Mouse (Mus musculus): ENCODE results near the gene Pebp1. TPM values are rescaled to one million over a fixed set of nuclear protein-coding genes. Genes with fewer than 3 reads are reported as not detected.

Pebp1 gene
- polyA plus RNA-seq, 1 experiment from 2014 or later, result 400 TPM

GRCm38 (mm10) chr5:117236540-117236939, 50.9 kb downstream of the Pebp1 start:
- no peak for DNase-seq (ENCODE audit: low spot score)
- Histone ChIP-seq H3K27me3 (ENCODE audit: control insufficient read depth, insufficient read depth, low read length) (no peaks in the 10 kb centered on the region), H3K4me3 (ENCODE audit: low read depth, low read length) (no peak overlapping the region), H3K9me3 (ENCODE audit: control insufficient read depth, low read length) (no peaks in the 10 kb centered on the region), H3K27ac (replicated peaks) (no peak overlapping the region), H3K4me2 (replicated peaks; ENCODE audit: low read depth) (no peak overlapping the region), H3K9ac (ENCODE audit: low read length) (no peak overlapping the region), H3K36me3 (ENCODE audit: control insufficient read depth, insufficient read depth, low read length) (0 out of 2 replicates have a peak, but pooled peaks cover 8% of the 10 kb centered on the region), H3K4me1 (replicated peaks; ENCODE audit: control insufficient read depth, insufficient read depth) (no peaks in the 10 kb centered on the region)
- ATAC-seq (ENCODE audit: low FRiP score, low TSS enrichment), result peak; percentile 76
- no peak for TF ChIP-seq EP300 (optimal IDR thresholded peaks at IDR 0.05)
- no peak for TF ChIP-seq CTCF (IDR thresholded peaks at IDR 0.05; ENCODE audit: low read depth)
- 78% methylated on average over 5 of the region's 5 CpGs for WGBS

Other genes starting within 250 kb of the Pebp1 start
- gene Suds3, start 171.5 kb downstream of the Pebp1 start, polyA plus RNA-seq (2015; fragmentation: Nextera tagmentation; extraction: Ambion mirVana), result 42.2 and 46.9 TPM in 2 replicates
- 23.1 and 24.2 TPM in 2 replicates for gene Taok3, start 167.5 kb downstream of the Pebp1 start, polyA plus RNA-seq (2015; fragmentation: Nextera tagmentation; extraction: Ambion mirVana)
- 9.9 and 13.0 TPM in 2 replicates for gene Vsig10, start 31.5 kb upstream of the Pebp1 start, polyA plus RNA-seq (2015; fragmentation: Nextera tagmentation; extraction: Ambion mirVana)
- gene Wsb2, start 69.7 kb upstream of the Pebp1 start, polyA plus RNA-seq (2015; fragmentation: Nextera tagmentation; extraction: Ambion mirVana), result 50.0 and 50.3 TPM in 2 replicates
- 26.4 and 28.8 TPM in 2 replicates for gene Rfc5, start 101.4 kb upstream of the Pebp1 start, polyA plus RNA-seq (2015; fragmentation: Nextera tagmentation; extraction: Ambion mirVana)
- 0.16 and 0.24 TPM in 2 replicates for gene Ksr2, start 126.4 kb upstream of the Pebp1 start, polyA plus RNA-seq (2015; fragmentation: Nextera tagmentation; extraction: Ambion mirVana)

All from stomach, postnatal 0 days (tissue).